Mouse (Mus musculus): ENCODE measurements around the gene Gm11444.

The Gm11444 gene

DNA sequence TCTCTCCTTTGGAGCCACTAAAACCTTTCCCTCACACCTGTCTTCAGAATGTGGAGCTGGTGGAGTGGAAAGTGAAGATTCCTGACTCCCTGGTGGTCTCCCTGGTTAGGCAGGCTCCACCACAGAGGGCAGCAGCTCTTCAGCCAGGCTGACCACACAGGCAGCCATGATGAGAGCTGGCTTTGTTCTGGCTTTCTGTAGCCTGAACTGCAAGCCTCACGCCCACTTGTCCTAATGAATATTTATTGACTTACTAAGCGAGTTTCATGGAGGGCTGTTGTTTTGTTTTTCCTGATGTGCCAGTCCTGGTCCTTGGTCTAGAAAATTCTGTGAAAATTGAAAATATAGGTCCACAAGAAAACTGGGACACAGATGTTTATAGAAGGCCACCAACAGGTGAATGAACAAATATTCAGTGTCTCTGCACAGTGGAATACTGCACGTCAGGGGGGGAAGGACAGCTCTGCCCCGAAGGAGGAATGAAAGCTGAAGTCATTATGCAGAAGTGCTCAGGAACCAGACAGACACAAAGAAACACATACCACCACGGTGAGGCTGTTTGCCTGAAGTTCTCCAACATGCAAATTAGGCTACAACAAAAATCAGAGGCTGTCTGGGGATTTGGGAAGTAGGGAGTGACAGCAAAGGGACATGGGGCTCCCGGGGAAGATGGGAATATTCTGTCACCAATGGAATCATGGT is 8.0 kb upstream of the Gm11444 start:
- no peak for DNase-seq (ENCODE audit: low spot score)

GRCm38 (mm10) chr11:85850758-85851157 is 625 bp upstream of the Gm11444 start:
- DNase-seq (ENCODE audit: low spot score) = no peak

GRCm38 (mm10) chr11:85849037-85849436 is 1.1 kb downstream of the Gm11444 start:
- DNase-seq (ENCODE audit: low spot score) = peak; percentile 66

GRCm38 (mm10) chr11:85846509-85846908 is 3.6 kb downstream of the Gm11444 start:
- DNase-seq (ENCODE audit: low spot score) = no peak

GRCm38 (mm10) chr11:85845921-85846320 is 4.2 kb downstream of the Gm11444 start:
- DNase-seq (ENCODE audit: low spot score) = no peak

DNA sequence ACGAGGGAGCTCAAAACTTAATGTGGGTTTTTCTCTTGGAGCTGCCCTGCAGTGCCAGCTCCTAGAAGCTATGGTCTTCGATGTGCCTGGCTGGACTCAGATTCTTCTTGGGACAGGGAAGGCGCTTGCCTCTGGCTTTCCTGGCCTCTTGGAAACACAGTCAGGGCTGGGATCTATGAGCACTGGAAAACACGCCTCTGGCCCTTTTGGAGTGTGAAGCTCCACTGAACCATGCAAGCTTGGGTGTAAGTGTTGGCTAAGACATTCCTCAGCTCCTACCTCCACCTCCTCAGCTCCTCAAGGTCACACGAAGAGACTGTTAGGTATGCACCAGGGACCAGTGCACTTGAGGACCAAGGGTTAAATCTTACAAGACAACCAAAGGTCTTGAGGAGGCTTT is 5.2 kb downstream of the Gm11444 start:
- DNase-seq (ENCODE audit: low spot score) = no peak

DNA sequence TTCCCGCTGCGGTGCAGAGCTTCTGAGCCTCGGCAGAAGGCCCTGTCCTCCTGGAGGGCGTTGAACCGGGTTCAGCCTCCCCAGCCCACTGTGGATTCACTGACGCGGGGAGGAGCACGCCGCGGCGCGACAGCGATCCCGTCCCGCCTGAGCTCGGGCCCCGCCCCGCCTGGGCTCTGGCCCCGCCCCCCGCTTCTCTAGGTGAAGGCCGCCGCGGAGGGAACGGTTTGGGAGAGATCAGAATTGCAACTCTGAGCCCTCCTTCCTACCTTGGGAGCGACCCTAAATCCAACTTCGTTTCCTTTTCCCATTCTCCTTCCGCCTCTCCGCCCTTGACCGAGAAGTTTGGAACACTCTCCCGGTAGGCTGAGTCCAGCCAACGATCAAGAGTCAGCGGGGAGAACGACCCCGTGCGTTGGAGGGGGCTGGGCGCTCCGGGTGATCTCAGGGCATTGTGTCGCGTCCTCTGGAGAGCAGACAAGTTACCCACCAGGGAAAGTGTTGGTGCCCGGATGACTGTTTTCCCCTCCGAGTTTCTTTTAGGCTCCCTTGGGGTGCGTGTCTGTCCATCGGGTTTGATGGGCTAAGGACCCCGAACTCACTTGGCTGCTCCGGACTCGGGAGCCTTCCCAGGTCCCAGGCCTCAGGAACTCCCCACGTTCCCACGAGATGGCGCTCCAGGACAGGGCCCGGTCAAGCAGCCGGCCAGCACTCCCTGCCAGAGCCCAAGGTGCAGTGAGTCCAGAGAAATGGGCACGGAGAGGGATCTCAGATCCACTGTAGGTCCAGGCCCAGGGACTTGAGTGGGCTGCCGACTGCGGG is 5.8 kb downstream of the Gm11444 start:
- peak; percentile 60 for DNase-seq (ENCODE audit: low spot score)

DNA sequence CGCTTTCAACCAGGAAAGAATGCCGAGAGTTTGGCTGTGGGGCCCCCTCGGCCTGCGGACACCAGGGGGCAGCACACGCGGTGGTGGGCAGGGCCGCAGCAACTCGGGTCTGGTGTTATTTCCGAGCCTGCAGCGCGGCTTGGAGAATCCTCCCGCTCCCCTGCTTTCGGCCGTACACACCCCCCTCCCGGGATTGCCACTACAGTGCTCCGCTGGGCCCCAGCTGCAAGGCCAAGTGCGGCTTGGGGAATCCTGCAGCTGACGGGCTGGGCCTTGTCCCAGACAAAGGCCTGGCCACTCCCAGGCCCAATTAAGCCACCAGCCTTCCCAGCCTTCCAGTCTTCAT is 6.8 kb downstream of the Gm11444 start:
- no peak for DNase-seq (ENCODE audit: low spot score)

GRCm38 (mm10) chr11:85842596-85843346 is 7.4 kb downstream of the Gm11444 start:
- no peak for DNase-seq (ENCODE audit: low spot score)

DNA sequence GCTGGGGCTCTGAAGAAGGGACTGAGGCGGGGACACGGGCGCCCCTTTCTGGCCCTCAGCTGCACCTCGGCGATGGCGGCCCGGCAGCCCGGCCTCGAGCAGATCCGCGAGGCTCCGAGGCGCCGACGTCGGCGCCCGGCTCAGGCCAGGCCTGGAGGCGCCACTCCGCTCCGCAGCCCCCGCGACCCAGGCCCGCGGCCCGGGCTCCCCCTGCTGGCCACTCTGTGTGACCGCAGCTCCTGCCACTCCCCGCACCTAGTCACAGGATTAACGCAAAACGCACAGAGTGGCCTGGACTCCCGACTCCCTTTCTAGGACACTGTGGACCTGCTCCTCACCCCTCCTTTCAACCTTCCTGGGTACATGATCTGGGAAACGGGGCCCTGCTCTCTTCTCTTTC is 8.2 kb downstream of the Gm11444 start:
- DNase-seq (ENCODE audit: low spot score) = no peak

DNA sequence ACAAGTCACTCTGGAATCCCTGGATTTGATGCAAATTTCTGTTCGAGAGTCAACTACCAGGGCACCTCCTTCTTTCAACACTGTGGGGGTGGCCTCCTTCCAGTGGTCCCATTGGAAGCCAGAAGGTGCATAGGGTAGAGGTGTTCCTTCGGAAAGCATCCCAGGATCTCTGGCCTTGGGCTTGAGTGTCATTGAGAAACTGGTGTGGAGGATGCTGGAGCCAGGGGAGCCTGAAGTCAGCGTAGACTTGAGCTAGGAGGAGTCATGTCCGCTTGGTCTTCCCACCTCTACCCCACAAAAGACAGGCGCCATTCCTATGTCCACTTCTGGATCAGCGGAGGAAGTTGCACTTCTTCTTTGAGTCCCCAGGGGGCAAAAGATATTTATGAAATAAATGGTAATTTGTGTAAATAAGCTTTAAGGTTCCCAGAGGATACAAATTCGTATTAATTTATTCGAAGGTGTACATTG is 8.9 kb downstream of the Gm11444 start:
- no peak for DNase-seq (ENCODE audit: low spot score)

DNA sequence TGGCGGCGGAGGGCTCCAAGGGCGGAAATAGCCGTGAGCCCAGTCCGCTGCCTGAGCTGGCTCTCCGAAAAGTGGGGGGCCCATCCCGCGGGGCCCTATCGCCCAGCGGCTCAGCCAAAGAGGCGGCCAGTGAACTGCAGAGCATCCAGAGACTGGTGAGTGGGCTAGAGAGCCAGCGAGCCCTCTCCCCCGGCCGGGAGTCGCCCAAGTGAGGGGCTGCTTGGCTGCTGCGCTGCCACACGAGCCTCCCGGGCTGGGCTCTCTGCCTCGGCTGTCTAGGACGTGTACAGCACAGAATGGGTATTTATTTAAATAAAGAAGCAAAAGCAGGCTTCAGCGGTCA is 9.4 kb downstream of the Gm11444 start:
- no peak for DNase-seq (ENCODE audit: low spot score)

DNA sequence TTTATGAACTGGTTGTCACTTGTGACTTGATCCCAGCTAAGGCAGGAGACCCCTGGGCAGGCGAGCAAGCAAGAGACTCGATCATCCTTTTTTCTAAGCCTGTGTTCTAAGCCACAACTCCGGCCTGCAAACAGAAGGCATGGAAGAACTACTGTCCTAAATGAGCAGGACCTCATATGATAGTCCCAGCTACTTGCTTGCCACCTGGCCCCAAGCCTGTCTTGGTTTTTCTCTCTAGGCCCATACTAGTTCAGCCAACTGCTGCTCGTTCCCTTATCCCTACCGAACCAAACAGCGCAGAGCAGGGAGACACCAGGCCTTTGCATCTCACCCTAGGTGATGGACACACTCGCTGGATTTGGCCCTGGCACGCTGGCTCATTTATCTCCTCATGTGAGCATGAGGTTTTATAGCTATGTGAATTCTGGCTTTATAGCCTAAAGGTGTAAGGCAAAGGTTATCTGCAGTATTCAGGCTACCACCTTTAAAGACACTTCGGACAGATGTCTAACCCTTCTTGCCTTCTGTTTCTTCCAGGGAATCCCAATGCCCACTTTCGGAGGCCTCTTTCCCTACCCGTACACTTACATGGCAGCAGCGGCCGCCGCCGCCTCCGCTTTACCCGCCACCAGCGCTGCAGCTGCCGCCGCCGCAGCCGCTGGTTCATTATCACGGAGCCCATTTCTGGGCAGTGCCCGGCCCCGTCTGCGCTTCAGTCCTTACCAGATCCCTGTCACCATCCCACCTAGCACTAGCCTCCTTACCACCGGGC is 9.9 kb downstream of the Gm11444 start:
- DNase-seq (ENCODE audit: low spot score) = no peak

- DNase-seq (ENCODE audit: low spot score) = no peak
These were observed 10.7 kb downstream of the Gm11444 start for GRCm38 (mm10) chr11:85839258-85840030.

DNA sequence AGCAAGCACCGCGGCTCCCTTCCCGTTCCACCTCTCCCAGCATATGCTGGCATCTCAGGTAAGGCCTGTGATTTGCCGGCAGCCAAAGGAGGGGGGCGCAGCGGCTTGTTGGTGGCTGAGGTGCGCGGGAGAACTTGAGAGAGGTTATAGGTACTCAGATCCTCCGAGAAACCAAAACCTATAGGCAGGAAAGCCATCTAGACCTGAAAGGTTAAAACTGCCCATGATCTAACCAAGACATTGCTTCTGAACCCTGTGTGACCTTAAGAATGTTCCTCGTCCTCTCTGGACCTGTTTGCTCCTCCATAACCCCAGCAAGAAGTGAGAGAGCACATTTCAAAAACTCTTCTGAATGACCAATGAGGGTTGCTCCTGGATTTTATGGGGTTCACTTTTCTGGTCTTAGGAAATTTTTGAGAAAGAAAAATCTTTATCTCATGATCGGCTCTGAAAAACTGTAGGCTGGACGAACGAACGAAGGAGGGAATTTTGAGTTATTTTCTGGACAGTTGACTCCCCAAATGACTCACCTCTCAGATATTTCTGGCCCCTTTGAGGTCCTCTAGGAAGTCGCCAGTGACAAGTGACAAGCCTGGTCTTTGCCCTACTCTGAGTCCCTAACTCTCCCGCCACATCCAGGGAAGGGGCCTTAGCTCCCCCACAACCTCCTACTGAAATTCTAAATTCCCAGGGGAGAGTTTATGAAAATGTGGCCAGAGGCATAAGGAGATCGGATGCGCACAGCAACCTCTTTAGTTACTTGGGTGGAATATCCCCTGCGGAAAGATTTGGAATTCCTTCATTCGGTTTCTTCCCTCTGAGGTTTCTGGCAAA is 11.5 kb downstream of the Gm11444 start:
- no peak for DNase-seq (ENCODE audit: low spot score)

DNA sequence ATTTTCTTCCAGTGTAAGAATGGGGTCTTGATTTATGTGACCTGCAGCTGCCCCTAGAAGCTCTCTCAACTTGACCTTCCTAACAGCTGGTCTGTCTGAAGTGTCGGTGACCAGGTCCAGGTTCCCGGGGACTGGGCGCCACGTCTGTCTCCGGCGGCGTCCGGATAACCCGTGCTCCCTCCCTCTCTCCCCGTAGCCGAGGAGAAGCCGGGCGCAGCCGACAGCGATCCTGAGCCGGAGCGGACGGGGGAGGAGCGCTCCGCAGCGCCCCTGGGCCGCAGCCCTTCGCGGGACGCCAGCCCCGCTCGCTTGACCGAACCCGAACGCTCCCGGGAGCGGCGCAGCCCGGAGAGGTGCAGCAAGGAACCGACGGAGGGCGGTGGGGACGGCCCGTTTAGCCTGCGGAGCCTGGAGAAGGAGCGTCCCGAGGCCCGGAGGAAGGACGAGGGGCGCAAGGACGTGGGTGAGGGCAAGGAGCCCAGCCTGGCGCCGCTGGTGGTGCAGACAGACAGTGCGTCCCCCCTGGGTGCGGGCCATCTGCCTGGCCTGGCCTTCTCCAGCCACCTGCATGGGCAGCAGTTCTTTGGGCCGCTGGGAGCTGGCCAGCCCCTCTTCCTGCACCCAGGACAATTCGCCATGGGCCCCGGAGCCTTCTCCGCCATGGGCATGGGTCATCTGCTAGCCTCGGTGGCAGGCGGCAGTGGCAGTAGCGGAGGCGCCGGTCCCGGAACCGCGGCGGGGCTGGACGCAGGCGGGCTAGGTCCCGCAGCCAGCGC is 12.3 kb downstream of the Gm11444 start:
- DNase-seq (ENCODE audit: low spot score) = no peak

DNA sequence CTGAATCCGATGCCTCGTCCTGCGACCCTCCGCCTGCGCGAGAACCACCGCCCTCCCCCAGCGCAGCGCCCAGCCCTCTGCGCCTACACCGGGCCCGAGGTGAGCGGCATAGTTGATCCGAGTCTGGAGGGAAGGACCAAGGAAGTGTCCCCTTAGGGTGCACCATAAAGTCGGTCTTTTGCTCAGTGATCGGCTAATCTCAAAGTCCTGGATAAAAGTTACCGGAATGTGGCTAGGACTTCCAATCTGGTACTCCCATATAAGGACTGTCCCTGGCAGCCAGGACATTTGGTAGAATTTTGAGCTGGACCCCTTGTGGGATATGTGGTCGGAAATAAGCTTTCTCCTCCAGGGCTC is 12.9 kb downstream of the Gm11444 start:
- no peak for DNase-seq (ENCODE audit: low spot score)

DNA sequence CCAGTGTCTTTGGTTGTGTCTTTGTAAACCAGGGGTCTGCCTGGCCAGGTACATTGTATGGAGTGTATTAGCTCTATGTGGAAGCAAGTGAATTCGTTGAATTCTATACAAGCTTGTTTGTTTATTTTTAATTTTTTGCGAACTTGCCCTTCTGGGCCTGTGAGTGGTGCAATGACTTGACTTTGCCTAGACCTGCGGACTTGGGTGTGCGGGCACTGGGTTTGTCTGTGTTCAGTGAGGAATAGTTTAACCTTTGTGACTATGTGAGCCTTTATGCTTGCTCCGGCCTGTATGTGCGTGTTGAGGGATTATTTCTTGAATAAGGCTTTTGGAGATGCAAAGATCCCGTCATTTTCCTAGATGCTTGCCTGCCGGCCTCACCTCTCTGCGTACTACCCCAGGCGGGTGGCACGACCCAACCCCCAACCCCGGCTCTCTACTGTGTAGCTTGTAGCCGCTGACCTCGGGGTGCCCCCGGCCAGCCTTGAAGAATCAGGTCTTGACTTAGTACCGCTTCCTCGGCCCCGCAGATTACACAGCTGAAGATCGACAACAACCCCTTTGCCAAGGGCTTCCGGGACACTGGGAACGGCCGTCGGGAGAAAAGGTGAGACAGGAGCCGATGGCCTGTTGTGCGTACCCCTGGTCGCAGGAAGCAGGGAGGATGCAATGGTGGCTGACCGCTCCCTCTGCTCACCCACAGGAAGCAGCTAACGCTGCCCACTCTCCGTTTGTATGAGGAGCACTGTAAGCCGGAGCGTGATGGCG is 13.4 kb downstream of the Gm11444 start:
- DNase-seq (ENCODE audit: low spot score) = no peak
